Mouse (Mus musculus): ENCODE measurements at regions not wholly inside any gene's neighbourhood (a gene's known extent, or its start where the extent isn't known, plus 50 kb on each side); places are given as distances from the start of the nearest gene placed in this dataset.

GRCm38 (mm10) chr17:4179271-4179670 is 483.2 kb upstream of the Nox3 start:
- WGBS, result 69% methylated on average over 1 of the region's 1 CpGs
- H3K9me3 ChIP-seq (ENCODE audit: control insufficient read depth, low read length), result no peaks in the 10 kb centered on the region

GRCm38 (mm10) chr17:4182106-4182505 is 486.0 kb upstream of the Nox3 start:
- Histone ChIP-seq H3K9ac (replicated peaks; ENCODE audit: low read depth, low read length) (no peak overlapping the region), H3K4me2 (ENCODE audit: low read depth, low read length) (no peak overlapping the region), H3K9me3 (ENCODE audit: control insufficient read depth, low read length) (no peaks in the 10 kb centered on the region), H3K27ac (ENCODE audit: low read depth, low read length) (no peak overlapping the region), H3K4me3 (ENCODE audit: low read depth, low read length) (no peak overlapping the region), H3K4me1 (ENCODE audit: control insufficient read depth, insufficient read depth, low read length) (no peaks in the 10 kb centered on the region; the same call in 1 of the 2 replicates), H3K36me3 (ENCODE audit: control insufficient read depth, insufficient read depth, low read length) (no peaks in the 10 kb centered on the region), H3K27me3 (ENCODE audit: control insufficient read depth, insufficient read depth, low read length) (no peaks in the 10 kb centered on the region)
- WGBS, result 100% methylated on average over 1 of the region's 1 CpGs
- ATAC-seq (ENCODE audit: low read depth), result no peak

More at GRCm38 (mm10) chr17:4179271-4179670, 483.2 kb upstream of the Nox3 start:
- no peak overlapping the region for H3K4me2 ChIP-seq (ENCODE audit: low read depth, low read length)
- no peaks in the 10 kb centered on the region; the same call in 1 of the 2 replicates for H3K4me1 ChIP-seq (ENCODE audit: control insufficient read depth, insufficient read depth, low read length)
- no peaks in the 10 kb centered on the region for H3K27me3 ChIP-seq (ENCODE audit: control insufficient read depth, insufficient read depth, low read length)
- ATAC-seq (ENCODE audit: low read depth), result no peak
- no peak overlapping the region for H3K27ac ChIP-seq (ENCODE audit: low read depth, low read length)
- no peaks in the 10 kb centered on the region for H3K36me3 ChIP-seq (ENCODE audit: control insufficient read depth, insufficient read depth, low read length)
- H3K9ac ChIP-seq (replicated peaks; ENCODE audit: low read depth, low read length), result no peak overlapping the region
- H3K4me3 ChIP-seq (ENCODE audit: low read depth, low read length), result no peak overlapping the region

- Histone ChIP-seq H3K27me3 (ENCODE audit: control insufficient read depth, insufficient read depth, low read length) (no peaks in the 10 kb centered on the region), H3K4me1 (ENCODE audit: control insufficient read depth, insufficient read depth, low read length) (no peaks in the 10 kb centered on the region), H3K36me3 (ENCODE audit: control insufficient read depth, insufficient read depth, low read length) (no peaks in the 10 kb centered on the region), H3K9me3 (ENCODE audit: control insufficient read depth, low read length) (no peaks in the 10 kb centered on the region), H3K4me2 (ENCODE audit: low read depth, low read length) (no peak overlapping the region), H3K4me3 (ENCODE audit: low read depth, low read length) (no peak overlapping the region), H3K27ac (ENCODE audit: low read depth, low read length) (no peak overlapping the region), H3K9ac (replicated peaks; ENCODE audit: low read depth, low read length) (no peak overlapping the region)
- no peak for ATAC-seq (ENCODE audit: low read depth)
- 76% methylated on average over 9 of the region's 9 CpGs for WGBS
Observed at GRCm38 (mm10) chr17:4186802-4187201, 490.7 kb upstream of the Nox3 start.

GRCm38 (mm10) chr17:4187606-4188005 is 491.5 kb upstream of the Nox3 start:
- WGBS, result 92% methylated on average over 4 of the region's 4 CpGs
- H3K36me3 ChIP-seq (ENCODE audit: control insufficient read depth, insufficient read depth, low read length), result no peaks in the 10 kb centered on the region

DNA sequence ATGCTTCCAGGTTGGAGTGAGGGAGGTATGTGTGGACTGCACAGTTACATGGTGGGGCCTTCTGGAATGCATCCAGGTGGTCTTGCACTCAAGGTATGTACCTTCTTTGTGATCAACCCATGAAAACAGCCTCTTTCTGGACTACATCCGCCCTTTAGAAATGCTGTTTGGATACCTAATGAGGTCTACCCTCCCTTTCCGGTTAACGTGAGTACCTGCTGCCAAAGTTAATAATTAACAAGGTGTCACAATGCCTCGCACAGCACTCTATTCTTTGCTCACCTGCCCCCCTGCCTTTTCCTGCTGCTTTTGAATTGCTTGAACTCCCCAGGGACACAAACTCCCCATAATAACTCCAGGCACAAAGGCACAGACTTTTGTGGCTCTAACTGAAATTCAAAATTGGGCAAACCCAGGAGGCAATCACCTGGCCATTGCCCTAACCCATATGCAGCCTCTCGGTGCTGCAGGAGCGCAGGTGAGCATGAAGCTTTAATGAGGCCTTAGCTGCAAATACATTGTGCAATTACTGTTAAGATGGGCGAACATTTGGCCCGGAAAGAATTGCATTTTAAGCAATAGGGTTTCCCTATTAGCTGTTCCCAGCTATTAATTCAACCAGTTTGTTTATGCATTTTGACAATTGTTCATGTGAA is 500.9 kb upstream of the Nox3 start:
- no peak overlapping the region for H3K27ac ChIP-seq (ENCODE audit: low read depth, low read length)
- no peaks in the 10 kb centered on the region for H3K36me3 ChIP-seq (ENCODE audit: control insufficient read depth, insufficient read depth, low read length)
- WGBS, result 55% methylated on average over 8 of the region's 8 CpGs
- H3K4me2 ChIP-seq (ENCODE audit: low read depth, low read length), result no peak overlapping the region
- no peak for ATAC-seq (ENCODE audit: low read depth)
- no peaks in the 10 kb centered on the region for H3K9me3 ChIP-seq (ENCODE audit: control insufficient read depth, low read length)
- no peak overlapping the region for H3K9ac ChIP-seq (replicated peaks; ENCODE audit: low read depth, low read length)
- no peak overlapping the region for H3K4me3 ChIP-seq (ENCODE audit: low read depth, low read length)
- no peaks in the 10 kb centered on the region for H3K27me3 ChIP-seq (ENCODE audit: control insufficient read depth, insufficient read depth, low read length)
- no peaks in the 10 kb centered on the region for H3K4me1 ChIP-seq (ENCODE audit: control insufficient read depth, insufficient read depth, low read length)

More at GRCm38 (mm10) chr17:4187606-4188005, 491.5 kb upstream of the Nox3 start:
- ATAC-seq (ENCODE audit: low read depth), result no peak
- Histone ChIP-seq H3K4me1 (ENCODE audit: control insufficient read depth, insufficient read depth, low read length) (no peaks in the 10 kb centered on the region), H3K27me3 (ENCODE audit: control insufficient read depth, insufficient read depth, low read length) (no peaks in the 10 kb centered on the region), H3K9me3 (ENCODE audit: control insufficient read depth, low read length) (no peaks in the 10 kb centered on the region), H3K9ac (replicated peaks; ENCODE audit: low read depth, low read length) (no peak overlapping the region), H3K4me3 (ENCODE audit: low read depth, low read length) (no peak overlapping the region), H3K4me2 (ENCODE audit: low read depth, low read length) (no peak overlapping the region), H3K27ac (ENCODE audit: low read depth, low read length) (no peak overlapping the region)

GRCm38 (mm10) chr17:4198001-4198400 is 501.9 kb upstream of the Nox3 start:
- ATAC-seq (ENCODE audit: low read depth), result no peak
- no peak overlapping the region for H3K27ac ChIP-seq (ENCODE audit: low read depth, low read length)
- H3K27me3 ChIP-seq (ENCODE audit: control insufficient read depth, insufficient read depth, low read length), result no peaks in the 10 kb centered on the region
- no peak overlapping the region for H3K4me2 ChIP-seq (ENCODE audit: low read depth, low read length)
- no peak overlapping the region for H3K4me3 ChIP-seq (ENCODE audit: low read depth, low read length)
- H3K36me3 ChIP-seq (ENCODE audit: control insufficient read depth, insufficient read depth, low read length), result no peaks in the 10 kb centered on the region
- H3K4me1 ChIP-seq (ENCODE audit: control insufficient read depth, insufficient read depth, low read length), result no peaks in the 10 kb centered on the region
- no peak overlapping the region for H3K9ac ChIP-seq (replicated peaks; ENCODE audit: low read depth, low read length)
- WGBS, result 91% methylated on average over 3 of the region's 3 CpGs
- no peaks in the 10 kb centered on the region for H3K9me3 ChIP-seq (ENCODE audit: control insufficient read depth, low read length)

DNA sequence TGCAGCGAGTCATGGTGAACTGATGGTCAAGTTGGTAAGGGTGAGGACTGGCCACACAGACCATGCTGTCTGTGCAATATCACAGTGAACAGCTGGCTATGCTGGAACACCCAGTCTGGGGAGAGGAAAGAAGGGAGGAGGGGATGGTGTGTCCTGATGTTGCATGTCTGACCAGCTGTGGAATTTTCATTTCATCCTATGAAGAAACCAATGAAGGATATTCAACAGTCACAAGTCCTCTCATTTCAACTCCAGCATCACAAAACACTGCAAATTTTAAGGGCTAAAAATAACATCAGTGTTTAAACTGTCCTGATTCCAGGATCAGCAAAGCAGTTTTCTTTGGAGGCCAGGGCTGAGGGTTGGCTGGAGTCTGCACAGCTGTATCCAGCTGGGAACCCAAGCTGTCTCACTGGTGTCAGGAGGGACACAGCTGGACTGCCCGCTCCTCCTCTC is 503.7 kb upstream of the Nox3 start:
- Histone ChIP-seq H3K4me3 (ENCODE audit: low read depth, low read length) (no peak overlapping the region), H3K27ac (ENCODE audit: low read depth, low read length) (no peak overlapping the region), H3K9me3 (ENCODE audit: control insufficient read depth, low read length) (no peaks in the 10 kb centered on the region), H3K27me3 (ENCODE audit: control insufficient read depth, insufficient read depth, low read length) (no peaks in the 10 kb centered on the region), H3K9ac (replicated peaks; ENCODE audit: low read depth, low read length) (no peak overlapping the region), H3K4me1 (ENCODE audit: control insufficient read depth, insufficient read depth, low read length) (no peaks in the 10 kb centered on the region), H3K36me3 (ENCODE audit: control insufficient read depth, insufficient read depth, low read length) (no peaks in the 10 kb centered on the region), H3K4me2 (ENCODE audit: low read depth, low read length) (no peak overlapping the region)
- WGBS, result 87% methylated on average over 2 of the region's 2 CpGs
- no peak for ATAC-seq (ENCODE audit: low read depth)

DNA sequence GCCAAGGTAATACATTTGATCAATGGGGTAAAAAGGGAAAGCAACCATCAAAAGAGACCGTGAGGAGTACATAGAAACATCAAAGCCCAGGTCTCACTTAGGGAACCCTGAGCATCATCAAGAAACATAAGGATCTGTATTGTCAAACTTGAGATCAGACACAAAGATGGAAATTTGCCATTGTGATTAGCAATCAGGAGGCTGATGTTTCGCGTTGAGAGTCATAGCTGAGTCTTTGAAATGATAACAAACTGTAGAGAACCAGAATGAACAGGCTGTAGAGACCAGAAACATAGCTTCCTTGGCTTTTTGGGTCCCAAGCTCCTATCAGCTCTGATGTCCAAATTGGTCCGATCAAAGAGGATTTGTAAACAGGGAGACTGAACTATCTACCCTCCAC is 505.2 kb upstream of the Nox3 start:
- no peaks in the 10 kb centered on the region for H3K4me1 ChIP-seq (ENCODE audit: control insufficient read depth, insufficient read depth, low read length)
- WGBS, result 94% methylated on average over 4 of the region's 4 CpGs
- H3K27me3 ChIP-seq (ENCODE audit: control insufficient read depth, insufficient read depth, low read length), result no peaks in the 10 kb centered on the region
- ATAC-seq (ENCODE audit: low read depth), result no peak
- no peaks in the 10 kb centered on the region for H3K36me3 ChIP-seq (ENCODE audit: control insufficient read depth, insufficient read depth, low read length)
- no peak overlapping the region for H3K9ac ChIP-seq (replicated peaks; ENCODE audit: low read depth, low read length)
- H3K9me3 ChIP-seq (ENCODE audit: control insufficient read depth, low read length), result no peaks in the 10 kb centered on the region
- H3K27ac ChIP-seq (ENCODE audit: low read depth, low read length), result no peak overlapping the region
- H3K4me2 ChIP-seq (ENCODE audit: low read depth, low read length), result no peak overlapping the region
- H3K4me3 ChIP-seq (ENCODE audit: low read depth, low read length), result no peak overlapping the region

- 78% methylated on average over 5 of the region's 5 CpGs for WGBS
- no peaks in the 10 kb centered on the region for H3K36me3 ChIP-seq (ENCODE audit: control insufficient read depth, insufficient read depth, low read length)
- H3K27me3 ChIP-seq (ENCODE audit: control insufficient read depth, insufficient read depth, low read length), result no peaks in the 10 kb centered on the region
- no peaks in the 10 kb centered on the region for H3K9me3 ChIP-seq (ENCODE audit: control insufficient read depth, low read length)
- H3K27ac ChIP-seq (ENCODE audit: low read depth, low read length), result no peak overlapping the region
- no peaks in the 10 kb centered on the region for H3K4me1 ChIP-seq (ENCODE audit: control insufficient read depth, insufficient read depth, low read length)
- H3K9ac ChIP-seq (replicated peaks; ENCODE audit: low read depth, low read length), result no peak overlapping the region
- H3K4me2 ChIP-seq (ENCODE audit: low read depth, low read length), result no peak overlapping the region
- H3K4me3 ChIP-seq (ENCODE audit: low read depth, low read length), result no peak overlapping the region
- ATAC-seq (ENCODE audit: low read depth), result no peak
Observed at GRCm38 (mm10) chr17:4208142-4208925, 512.3 kb upstream of the Nox3 start.

Measured in neural tube, embryonic 14.5 days (tissue).